Mouse (Mus musculus): ENCODE data around the gene Hs3st4. TPM values are rescaled to one million over a fixed set of nuclear protein-coding genes. Genes with fewer than 3 reads are reported as not detected.
A peak's percentile ranks its signal among the peaks of the same experiment; 100 is the strongest.

The Hs3st4 gene
- total RNA-seq (2021), result 100 to 1,000 TPM in 1 of 2 experiments, 10 to 100 TPM in 1; 92.2 to 107 TPM
- long read RNA-seq, experiment 1, partial matches to known transcripts, result 12 of 15 reads
- long read RNA-seq, experiment 1, other reads (novel, unspliced or antisense), result 3 of 15 reads
- long read RNA-seq, experiment 2, partial matches to known transcripts, result 19 of 22 reads
- long read RNA-seq, experiment 2, other reads (novel, unspliced or antisense), result 3 of 22 reads

DNA sequence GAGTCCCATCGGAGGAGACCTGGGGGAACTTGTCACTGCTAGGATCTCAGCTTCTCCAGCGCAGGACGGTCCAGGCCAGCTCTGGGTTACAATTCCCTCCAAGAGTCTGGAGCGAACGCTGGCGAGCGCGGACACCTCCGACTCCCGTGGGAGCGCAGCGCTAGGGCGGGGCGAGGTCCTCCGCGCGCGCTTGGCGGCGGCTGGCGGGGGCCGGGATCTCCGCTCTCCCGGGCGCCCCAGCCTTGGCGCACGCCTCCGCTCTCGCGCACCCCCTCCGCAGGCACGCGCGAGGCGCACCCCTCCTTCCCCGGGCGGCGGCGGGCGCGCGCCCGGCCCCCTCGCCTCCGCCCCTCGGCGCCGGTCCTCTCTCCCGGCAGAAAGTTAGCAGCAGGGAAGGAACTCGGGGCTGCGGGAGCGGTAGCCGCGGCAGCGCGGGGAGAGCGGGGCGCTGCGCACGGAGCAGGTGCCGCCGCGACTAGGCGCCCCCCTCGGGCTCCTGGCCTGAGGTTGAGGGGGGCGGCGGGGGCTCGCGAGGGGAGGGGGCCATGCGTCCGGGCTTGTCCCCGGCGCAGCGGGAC is at the start of gene Hs3st4:
Hs3st4 (plus strand) TSS at position 409 of the 578 bp plus-strand sequence.
- no peak for TF ChIP-seq CTCF (conservative IDR thresholded peaks at IDR 0.05)
- peak; percentile 10 to 47 for DNase-seq (ENCODE audit: low spot score in 2 of 2)
- peak within 1 kb of the TSS; percentile 74; the same call in 1 of the 2 replicates for H3K27ac ChIP-seq
- H3K4me3 ChIP-seq, result peak within 1 kb of the TSS; percentile 56

DNA sequence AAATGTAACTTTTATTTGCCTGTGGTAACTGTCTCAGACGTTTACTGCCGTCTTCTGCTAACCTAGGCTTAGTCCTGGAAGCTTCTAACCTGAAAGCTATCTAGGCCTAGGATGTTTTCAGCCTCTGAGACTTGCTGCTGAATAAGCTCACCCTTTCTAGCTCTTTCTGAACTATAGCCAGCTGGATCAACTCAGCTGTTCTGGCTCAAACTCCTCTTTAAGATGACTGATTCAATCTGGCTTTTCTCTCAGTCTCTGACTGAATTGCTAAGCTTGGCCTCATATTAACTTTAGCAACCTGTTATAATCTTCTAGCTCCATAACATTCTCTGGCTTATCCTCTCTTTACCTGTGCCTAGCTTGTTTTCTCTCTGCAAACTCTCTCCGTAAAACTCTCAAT is 35.8 kb upstream of the Hs3st4 start:
- DNase-seq (ENCODE audit: low spot score in 2 of 2), result no peak
- no peak for TF ChIP-seq CTCF (conservative IDR thresholded peaks at IDR 0.05)
- H3K4me3 ChIP-seq, result no peak overlapping the region
- no peak overlapping the region for H3K27ac ChIP-seq

DNA sequence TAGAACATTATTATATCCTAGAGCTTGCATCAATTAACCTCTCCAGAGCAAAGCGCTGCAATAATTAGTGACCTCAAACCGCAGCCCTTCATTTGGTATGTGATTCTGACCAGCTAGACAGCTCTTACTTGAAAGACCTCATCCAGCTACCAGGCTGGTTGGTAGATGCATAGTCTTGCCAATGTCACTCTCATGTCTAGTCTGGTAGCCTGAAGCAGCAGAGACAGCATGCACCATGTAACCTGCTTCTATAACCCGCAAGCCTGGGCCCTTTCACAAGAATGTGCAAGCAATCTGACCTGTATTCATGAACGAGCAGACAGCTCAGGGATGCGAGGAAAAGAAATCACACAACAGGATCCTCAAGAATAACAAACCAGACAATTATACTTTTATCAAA is 19.6 kb upstream of the Hs3st4 start:
- TF ChIP-seq CTCF (conservative IDR thresholded peaks at IDR 0.05), result no peak
- Histone ChIP-seq H3K4me3 (no peak overlapping the region), H3K27ac (no peak overlapping the region)
- DNase-seq (ENCODE audit: low spot score in 2 of 2), result no peak

DNA sequence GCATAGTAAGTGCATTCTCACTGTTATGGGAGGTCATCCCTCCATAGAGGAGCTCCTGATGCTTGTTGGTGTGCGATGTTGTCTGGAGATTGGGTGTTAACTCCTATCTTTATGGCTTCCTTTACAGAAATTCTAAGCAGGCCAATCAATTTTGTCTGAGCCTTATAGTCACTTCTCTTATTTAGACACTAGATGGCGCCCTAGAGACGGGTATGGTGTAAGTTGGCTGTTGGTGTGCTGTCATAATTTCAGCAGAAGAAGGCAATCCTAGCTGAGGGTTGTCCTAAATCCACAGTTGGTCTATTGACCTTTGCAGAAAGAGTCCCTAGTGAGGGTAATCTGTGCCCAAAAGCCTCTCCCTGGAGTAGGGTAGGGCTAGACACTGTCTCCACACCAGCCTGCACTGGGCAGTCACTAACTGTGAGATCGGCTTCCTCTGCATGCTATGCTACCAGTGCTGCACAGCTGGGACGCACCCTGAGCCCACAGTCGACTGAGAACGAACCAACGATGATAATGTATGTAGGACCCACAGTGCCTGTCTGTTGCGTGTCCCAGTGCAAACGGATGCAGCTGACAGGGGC is 18.0 kb upstream of the Hs3st4 start:
- peak; percentile 84 for TF ChIP-seq CTCF (conservative IDR thresholded peaks at IDR 0.05)
- Histone ChIP-seq H3K27ac (no peak overlapping the region), H3K4me3 (no peak overlapping the region)
- peak in 1 of 2 experiments; percentile 19 for DNase-seq (ENCODE audit: low spot score in 2 of 2)

DNA sequence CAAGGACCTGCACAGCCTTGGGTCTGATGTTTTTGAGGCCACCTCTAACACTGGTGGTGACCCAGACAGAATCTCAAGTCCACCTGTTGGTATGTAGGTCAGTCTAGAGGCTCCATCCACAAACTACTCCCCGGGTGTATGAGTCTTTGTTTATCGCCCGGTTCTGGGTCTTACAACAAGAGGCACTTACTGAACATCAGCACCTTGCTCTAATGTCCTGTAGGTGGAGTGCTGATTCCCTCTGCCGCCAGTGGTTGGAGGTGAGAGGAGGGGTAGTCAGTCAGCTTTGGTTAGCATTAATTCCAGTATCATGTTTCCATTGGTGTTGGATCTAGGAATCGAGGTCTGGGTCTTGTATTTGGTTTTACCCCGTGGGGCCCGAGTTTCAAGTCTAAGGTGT is 17.2 kb upstream of the Hs3st4 start:
- no peak for TF ChIP-seq CTCF (conservative IDR thresholded peaks at IDR 0.05)
- DNase-seq (ENCODE audit: low spot score in 2 of 2), result no peak
- Histone ChIP-seq H3K4me3 (no peak overlapping the region), H3K27ac (no peak overlapping the region)

DNA sequence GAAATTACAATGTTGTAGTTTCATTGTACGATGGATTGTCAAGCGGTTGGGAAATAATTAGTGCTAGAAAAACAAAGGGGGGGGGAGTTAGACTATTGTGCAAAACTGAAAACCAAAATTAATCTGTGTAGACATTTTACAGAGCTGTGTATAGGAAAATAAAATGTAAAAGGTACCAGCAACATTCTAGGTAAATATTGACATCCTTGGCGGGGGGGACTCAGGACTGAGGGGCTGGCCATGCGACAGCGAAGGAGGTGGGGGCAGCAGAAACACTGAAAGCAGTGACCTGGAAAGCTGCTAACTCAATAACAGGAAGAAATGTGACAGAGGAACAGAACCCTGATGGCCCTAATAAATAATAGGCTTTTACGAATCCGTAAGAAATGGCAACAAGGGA is 7.2 kb upstream of the Hs3st4 start:
- no peak for DNase-seq (ENCODE audit: low spot score in 2 of 2)
- H3K27ac ChIP-seq, result no peak overlapping the region
- TF ChIP-seq CTCF (conservative IDR thresholded peaks at IDR 0.05), result no peak
- H3K4me3 ChIP-seq, result no peak overlapping the region

DNA sequence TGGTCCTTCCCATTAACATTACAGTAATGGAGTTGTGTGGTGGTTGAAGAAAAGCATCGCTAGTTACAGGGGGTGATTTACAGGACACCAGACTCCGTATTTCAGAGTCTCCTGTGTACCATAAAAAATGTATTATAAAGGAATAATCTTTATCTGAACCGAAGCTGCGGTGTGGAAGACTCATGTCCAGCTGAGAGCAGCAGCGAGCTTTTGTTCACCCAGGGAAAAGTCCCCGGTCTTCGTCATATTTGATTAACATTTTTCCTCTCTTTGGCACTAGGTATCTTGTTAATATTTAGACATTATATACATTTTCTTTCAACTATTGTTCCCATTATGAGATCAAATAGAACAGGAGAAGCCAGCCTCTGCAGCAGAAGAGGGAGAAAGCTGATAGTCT is 1.2 kb upstream of the Hs3st4 start:
- H3K4me3 ChIP-seq, result no peak overlapping the region

DNA sequence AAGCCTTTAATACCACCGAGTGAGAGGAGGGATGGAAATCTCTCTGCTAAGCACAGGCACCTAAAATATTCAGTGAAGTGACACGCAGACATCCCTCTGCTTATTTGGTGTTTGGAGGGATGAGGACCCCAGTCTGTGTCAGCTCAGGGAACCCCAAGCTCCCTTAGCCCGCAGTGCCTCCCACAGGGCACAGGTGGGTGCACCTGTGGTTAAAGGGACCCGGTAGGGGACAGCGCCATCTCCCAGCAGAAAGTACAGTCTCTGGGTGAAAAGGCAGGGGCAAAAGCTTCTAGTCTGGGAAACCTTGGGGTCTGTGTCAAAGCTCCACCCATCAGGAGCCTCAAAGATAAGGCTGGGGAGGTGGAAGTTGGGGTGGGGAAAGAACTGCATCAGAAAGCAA is 659 bp upstream of the Hs3st4 start:
- no peak for DNase-seq (ENCODE audit: low spot score in 2 of 2)
- peak; percentile 41 for TF ChIP-seq CTCF (conservative IDR thresholded peaks at IDR 0.05)
- no peak overlapping the region; the same call in 1 of the 2 replicates for H3K27ac ChIP-seq
- peak overlapping the region; percentile 55 for H3K4me3 ChIP-seq

More for the DNA sequence above, 1.2 kb upstream of the Hs3st4 start:
- no peak overlapping the region for H3K27ac ChIP-seq
- DNase-seq (ENCODE audit: low spot score in 2 of 2), result no peak
- TF ChIP-seq CTCF (conservative IDR thresholded peaks at IDR 0.05), result no peak

DNA sequence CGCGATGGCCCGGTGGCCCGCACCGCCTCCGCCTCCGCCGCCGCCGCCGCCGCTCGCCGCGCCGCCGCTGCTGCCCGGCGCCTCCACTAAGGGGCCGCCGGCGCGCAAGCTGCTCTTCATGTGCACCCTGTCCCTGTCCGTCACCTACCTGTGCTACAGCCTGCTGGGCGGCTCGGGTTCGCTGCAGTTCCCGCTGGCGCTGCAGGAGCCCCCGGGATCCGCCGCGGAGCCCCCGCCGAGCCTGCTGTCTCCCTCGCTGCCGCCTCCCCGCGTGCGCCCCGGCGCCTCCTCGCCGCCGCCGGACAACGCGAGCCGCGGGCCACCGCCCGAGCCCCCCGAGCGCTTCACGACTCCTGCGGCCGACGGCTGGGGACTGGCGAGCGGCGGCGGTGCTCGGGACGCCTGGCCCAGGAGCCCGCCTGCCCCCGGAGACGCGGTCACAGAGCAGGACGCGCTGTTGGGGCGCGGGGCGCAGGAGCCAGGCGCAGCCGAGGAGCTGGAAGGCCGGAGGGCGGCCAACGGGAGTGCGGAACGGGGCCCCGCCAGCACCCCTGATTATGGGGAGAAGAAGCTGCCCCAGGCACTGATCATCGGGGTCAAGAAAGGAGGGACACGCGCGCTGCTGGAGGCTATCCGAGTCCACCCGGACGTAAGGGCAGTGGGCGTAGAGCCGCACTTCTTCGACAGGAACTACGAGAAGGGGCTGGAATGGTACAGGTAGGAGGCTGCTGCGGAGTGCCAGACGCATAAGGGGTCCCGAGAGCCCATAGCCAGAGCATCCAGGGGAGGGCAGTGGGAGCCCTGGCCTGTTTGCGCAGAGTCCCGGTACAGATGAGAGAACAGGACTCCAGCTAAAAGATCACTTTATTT is 743 bp downstream of the Hs3st4 start:
- no peak for TF ChIP-seq CTCF (conservative IDR thresholded peaks at IDR 0.05)
- Histone ChIP-seq H3K27ac (peak overlapping the region; percentile 74; the same call in 1 of the 2 replicates), H3K4me3 (peak overlapping the region; percentile 56)
- DNase-seq (ENCODE audit: low spot score in 2 of 2), result no peak

DNA sequence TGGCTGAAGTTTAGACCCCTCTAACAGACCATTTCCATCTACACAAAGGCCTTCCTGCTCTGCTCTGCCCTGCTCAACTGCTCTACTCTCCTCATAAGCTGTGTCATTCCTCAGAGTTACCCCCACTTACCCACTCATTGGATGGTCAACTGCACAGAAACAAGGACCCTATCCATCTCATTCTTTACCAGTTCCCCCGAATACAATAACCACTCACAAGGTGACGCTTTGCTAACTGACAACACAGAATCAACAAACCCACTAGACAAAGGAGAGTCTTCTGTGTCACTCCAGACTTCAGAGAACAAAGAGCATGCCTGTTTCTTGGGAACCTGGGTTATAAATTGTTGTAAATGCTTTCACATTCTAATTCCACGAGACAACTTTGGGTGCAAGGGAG is 9.5 kb downstream of the Hs3st4 start:
- TF ChIP-seq CTCF (conservative IDR thresholded peaks at IDR 0.05), result no peak
- DNase-seq (ENCODE audit: low spot score in 2 of 2), result no peak
- Histone ChIP-seq H3K4me3 (no peak overlapping the region), H3K27ac (no peak overlapping the region)

DNA sequence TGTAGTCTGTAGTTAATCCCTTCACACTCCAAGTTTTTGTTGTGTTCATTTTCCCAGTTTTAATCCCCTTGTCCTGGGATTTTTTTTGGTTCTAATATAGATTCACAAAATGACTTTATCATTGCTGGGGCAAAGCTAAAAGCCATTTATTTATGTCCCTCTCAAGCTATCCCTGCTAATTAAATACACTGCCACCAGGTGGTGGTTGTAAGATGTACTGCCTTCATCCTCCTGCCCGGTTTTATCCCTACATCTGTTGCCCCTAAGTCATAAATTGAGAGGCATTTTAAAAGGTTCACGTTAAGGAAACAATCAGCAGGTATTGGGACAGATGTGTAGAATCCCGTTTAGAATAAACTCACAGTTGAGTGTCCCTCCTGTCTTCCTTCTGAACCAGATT is 14.6 kb downstream of the Hs3st4 start:
- H3K4me3 ChIP-seq, result no peak overlapping the region
- peak; percentile 62 for TF ChIP-seq CTCF (conservative IDR thresholded peaks at IDR 0.05)
- H3K27ac ChIP-seq, result no peak overlapping the region
- no peak for DNase-seq (ENCODE audit: low spot score in 2 of 2)

DNA sequence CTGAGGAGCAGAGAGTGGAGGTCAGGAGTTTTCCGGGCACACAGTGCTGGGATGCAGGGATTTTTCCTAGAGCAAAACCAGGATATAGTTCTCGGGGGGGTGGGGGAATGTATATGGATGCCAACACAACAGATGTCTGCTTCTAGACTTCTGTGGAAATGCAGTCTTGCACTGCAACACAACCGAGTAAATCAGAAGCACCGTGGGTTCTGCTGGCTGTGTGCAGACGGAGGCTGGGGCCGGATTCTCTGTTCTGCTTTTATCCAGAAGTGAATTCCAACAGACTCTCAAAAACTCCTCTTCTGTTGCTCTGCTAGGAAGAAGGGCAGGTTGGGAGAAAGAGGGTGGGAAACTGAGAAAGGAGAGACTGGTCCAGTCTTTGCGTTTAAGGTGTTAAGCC is 15.9 kb downstream of the Hs3st4 start:
- peak in 1 of 2 experiments; percentile 48 for DNase-seq (ENCODE audit: low spot score in 2 of 2)
- no peak for TF ChIP-seq CTCF (conservative IDR thresholded peaks at IDR 0.05)
- Histone ChIP-seq H3K27ac (no peak overlapping the region), H3K4me3 (no peak overlapping the region)

DNA sequence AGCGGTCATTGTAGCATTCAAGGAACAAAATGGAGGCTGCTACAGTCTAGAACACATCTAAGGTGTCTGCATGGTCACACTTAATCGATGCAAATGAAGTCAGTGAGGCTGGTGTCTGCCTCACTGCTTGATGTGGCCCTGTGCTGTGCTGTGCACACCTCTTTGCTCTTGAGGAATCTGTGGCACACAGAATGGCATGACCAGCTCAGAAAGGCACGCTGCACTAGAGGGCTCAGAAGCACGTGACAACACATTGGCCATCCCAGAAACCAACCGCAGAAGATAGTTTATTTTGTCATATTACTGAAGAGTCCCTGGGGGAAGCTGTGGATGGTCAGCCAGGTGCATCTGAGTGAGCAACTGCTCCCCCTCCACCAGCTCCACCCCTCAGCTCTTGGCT is 44.2 kb downstream of the Hs3st4 start:
- no peak for DNase-seq (ENCODE audit: low spot score in 2 of 2)
- no peak overlapping the region for H3K4me3 ChIP-seq
- no peak overlapping the region for H3K27ac ChIP-seq
- no peak for TF ChIP-seq CTCF (conservative IDR thresholded peaks at IDR 0.05)
